Mouse (Mus musculus): ENCODE measurements around the gene Cnpy2. TPM values are rescaled to one million over a fixed set of nuclear protein-coding genes. Genes with fewer than 3 reads are reported as not detected.

The Cnpy2 gene
- polyA plus RNA-seq, 1 experiment from 2014 or later: 253 TPM

DNA sequence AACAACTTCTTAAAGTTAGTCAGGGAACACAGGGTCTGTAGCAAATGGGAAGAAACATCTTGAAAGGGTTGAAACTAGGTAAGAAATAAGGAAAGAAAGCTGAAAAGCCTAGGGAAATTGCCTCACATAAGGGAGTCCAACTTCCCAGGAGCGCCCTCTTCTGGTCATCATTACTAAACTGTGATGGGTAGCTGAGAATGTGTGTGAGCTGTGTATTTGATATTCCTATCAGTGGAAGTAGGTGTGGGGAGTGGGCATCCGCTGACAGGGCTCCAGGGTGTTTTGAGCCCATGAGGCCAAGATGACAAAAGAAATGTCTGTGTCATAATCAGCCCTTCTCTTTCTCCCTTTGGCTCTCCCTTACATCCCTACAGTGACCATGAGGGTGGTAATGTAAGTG is 36.5 kb downstream of the Cnpy2 start:
- Histone ChIP-seq H3K4me3 (no peak overlapping the region), H3K4me1 (no peaks in the 10 kb centered on the region), H3K27ac (no peak overlapping the region), H3K27me3 (ENCODE audit: poor library complexity, severe bottlenecking) (no peaks in the 10 kb centered on the region), H3K9me3 (no peaks in the 10 kb centered on the region), H3K36me3 (replicated peaks) (peaks cover 98% of the 10 kb centered on the region)
- WGBS: 54% methylated on average over 2 of the region's 2 CpGs
- no peak for DNase-seq (ENCODE audit: extremely low spot score, low spot score)

DNA sequence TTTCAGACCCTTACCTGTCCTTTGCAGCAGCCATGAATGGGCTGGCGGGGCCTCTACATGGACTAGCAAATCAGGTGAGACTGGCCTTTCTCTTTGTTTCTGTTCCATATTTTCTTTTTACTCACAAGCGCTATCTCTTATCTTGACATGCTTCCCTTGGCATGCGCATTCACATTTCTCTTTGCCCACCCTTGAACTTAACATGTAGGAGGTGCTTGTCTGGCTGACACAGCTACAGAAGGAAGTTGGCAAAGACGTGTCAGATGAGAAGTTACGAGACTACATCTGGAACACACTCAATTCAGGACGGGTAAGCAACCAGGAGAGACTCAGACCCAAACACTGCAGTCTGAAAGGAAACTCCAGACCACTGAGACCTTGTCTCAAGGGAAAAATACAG is 37.0 kb downstream of the Cnpy2 start:
- H3K27me3 ChIP-seq (ENCODE audit: poor library complexity, severe bottlenecking): no peaks in the 10 kb centered on the region
- H3K9me3 ChIP-seq: no peaks in the 10 kb centered on the region
- 93% methylated on average over 6 of the region's 6 CpGs for WGBS
- no peaks in the 10 kb centered on the region for H3K4me1 ChIP-seq
- DNase-seq (ENCODE audit: extremely low spot score, low spot score): no peak
- no peak overlapping the region for H3K4me3 ChIP-seq
- H3K27ac ChIP-seq: no peak overlapping the region
- H3K36me3 ChIP-seq (replicated peaks): peaks cover 98% of the 10 kb centered on the region

DNA sequence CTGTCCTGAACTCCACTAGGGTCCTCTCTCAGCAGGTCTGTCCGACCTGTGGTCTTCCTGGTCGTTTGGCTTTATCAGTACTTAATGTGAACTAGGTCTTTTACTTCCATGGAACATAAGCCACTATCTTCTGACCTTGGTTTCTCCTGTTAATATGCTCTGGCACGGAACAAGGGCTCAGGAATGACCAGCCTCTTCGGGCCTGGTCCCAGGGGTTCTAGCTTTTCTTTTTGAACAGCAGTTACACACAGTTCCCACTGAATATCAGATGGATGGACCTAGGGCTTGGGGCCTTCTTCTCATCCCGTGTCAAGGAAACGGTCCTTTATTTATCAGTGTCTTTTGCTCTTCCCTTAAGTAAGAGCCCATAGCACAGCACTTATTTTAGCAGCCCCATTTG is 39.6 kb downstream of the Cnpy2 start:
- Histone ChIP-seq H3K36me3 (replicated peaks) (peaks cover 95% of the 10 kb centered on the region), H3K27me3 (ENCODE audit: poor library complexity, severe bottlenecking) (no peaks in the 10 kb centered on the region), H3K4me3 (no peak overlapping the region), H3K9me3 (no peaks in the 10 kb centered on the region), H3K4me1 (no peaks in the 10 kb centered on the region), H3K27ac (no peak overlapping the region)
- WGBS: 95% methylated on average over 6 of the region's 6 CpGs
- no peak for DNase-seq (ENCODE audit: extremely low spot score, low spot score)

DNA sequence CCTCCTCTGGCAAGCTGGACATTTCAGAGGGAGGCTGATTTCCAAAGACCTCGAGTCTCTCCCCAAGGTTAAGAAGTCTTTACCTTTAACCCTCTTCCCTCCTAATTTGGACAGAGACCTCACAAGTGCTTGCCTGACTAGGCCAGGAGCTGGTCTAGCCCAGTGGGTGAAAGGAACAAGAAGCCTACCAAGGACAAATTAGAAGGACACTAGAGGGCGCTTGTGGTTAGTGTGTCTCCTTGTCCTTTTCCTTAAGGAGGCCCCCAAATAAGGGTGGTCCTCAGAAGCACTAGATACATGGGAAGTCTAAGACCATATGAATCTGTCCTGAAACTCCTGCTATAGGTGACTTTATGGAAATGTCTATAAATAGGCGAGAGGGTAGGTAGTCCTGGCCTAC is 40.3 kb downstream of the Cnpy2 start:
- Histone ChIP-seq H3K36me3 (replicated peaks) (peaks cover 88% of the 10 kb centered on the region), H3K27ac (no peak overlapping the region), H3K9me3 (no peaks in the 10 kb centered on the region), H3K4me1 (peaks cover 4% of the 10 kb centered on the region), H3K4me3 (no peak overlapping the region), H3K27me3 (ENCODE audit: poor library complexity, severe bottlenecking) (no peaks in the 10 kb centered on the region)
- no peak for DNase-seq (ENCODE audit: extremely low spot score, low spot score)
- 60% methylated on average over 3 of the region's 3 CpGs for WGBS

DNA sequence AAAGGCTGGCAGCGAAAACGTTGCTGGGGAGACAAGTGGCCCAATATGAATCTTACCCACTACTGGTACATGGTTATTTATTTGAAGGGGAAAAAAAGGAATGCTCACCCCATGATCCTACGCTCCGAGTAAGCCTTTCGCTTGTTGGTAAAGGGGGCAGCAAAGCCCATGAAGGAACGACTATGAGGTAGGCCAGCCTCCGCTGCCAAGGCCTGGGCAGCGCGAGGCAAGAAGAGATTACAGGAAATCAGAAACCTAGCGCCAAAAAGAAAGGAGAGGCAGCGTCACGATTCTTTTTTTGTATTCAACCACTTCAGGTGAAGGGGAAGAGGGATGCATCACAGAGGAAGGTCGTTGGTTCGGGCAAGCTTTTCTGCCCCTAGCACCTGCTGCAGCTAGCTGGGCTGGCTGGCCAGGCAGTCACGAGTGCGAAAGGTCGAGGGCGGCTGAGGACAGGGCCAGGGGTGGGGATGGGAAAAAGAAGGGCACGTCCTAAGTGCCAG is 45.7 kb downstream of the Cnpy2 start:
- H3K4me1 ChIP-seq: peaks cover 21% of the 10 kb centered on the region
- peaks cover 34% of the 10 kb centered on the region for H3K36me3 ChIP-seq (replicated peaks)
- no peak for DNase-seq (ENCODE audit: extremely low spot score, low spot score)
- 18% methylated on average over 19 of the region's 19 CpGs for WGBS
- H3K9me3 ChIP-seq: no peaks in the 10 kb centered on the region
- peak overlapping the region; percentile 75 for H3K4me3 ChIP-seq
- no peaks in the 10 kb centered on the region for H3K27me3 ChIP-seq (ENCODE audit: poor library complexity, severe bottlenecking)
- H3K27ac ChIP-seq: peak overlapping the region; percentile 88

DNA sequence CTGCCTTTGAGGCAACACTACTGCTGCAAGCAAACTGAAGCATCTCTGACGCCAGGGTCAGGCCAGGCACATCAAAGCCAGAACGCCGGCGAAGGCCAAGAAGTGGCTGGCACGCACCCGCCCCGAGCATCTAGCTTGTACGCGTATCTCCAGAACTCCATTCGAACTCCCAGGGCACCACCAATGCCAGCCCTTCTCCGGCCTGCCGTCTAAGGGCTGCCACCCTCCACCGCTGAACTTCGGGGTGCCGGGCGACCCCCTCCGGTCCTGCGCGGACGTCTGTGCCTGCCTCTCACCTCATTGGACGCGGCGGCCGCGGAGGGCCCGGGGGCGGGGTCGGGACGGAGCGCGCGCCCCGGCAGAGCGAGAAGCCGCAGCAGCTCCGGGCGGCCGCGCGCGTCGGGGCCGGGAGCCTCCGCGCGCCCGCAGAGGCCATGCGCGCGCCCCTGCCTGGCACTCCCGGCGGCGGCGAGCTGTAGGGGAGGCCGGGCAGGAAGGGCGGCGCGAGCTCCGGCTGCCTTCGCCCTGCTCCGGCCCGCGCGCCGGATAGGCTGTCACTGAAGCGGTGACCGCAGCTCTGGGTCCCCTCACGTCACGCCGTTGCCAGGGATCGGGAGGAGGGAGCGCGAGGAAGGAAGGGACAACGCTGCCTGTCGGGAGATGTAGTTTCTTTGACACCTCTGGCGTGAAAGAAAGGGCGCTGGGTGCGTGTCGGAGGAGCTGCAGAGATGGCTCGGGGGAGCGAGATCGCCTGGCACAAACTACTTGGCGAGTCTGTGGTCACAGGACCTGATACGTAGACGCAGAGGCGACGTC is 46.4 kb downstream of the Cnpy2 start, which contains the start of gene Coq10a:
Gene Coq10a, minus strand, starts transcription at position 596 of the 816 bp plus-strand sequence.
- Histone ChIP-seq H3K36me3 (replicated peaks) (peaks cover 27% of the 10 kb centered on the region), H3K4me1 (peaks cover 21% of the 10 kb centered on the region), H3K9me3 (no peaks in the 10 kb centered on the region), H3K27ac (peak within 1 kb of the TSS; percentile 88), H3K27me3 (ENCODE audit: poor library complexity, severe bottlenecking) (no peaks in the 10 kb centered on the region), H3K4me3 (peak within 1 kb of the TSS; percentile 75)
- WGBS: under 1% methylated on average over 83 of the region's 87 CpGs
- DNase-seq (ENCODE audit: extremely low spot score, low spot score): peak; percentile 91

DNA sequence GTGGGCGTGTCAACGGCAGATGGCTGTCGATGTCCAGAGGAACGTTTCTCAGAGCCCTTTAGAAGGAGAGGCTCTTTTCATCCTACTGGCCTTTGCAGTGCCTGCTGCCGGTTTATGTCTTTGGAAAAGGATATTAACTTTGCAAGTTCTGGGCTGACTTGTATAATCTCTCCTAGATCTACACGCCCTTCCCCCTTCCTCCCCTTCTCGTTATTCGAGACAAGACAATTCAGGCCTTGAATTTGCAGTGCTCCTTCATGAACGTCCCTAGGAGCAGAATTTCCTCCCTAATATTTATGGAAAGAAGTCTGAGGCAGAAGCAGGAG is 46.9 kb downstream of the Cnpy2 start:
- Histone ChIP-seq H3K36me3 (replicated peaks) (peaks cover 22% of the 10 kb centered on the region), H3K9me3 (no peaks in the 10 kb centered on the region), H3K27ac (peak overlapping the region; percentile 88), H3K27me3 (ENCODE audit: poor library complexity, severe bottlenecking) (no peaks in the 10 kb centered on the region), H3K4me3 (peak overlapping the region; percentile 75), H3K4me1 (peaks cover 21% of the 10 kb centered on the region)
- no peak for DNase-seq (ENCODE audit: extremely low spot score, low spot score)
- 8% methylated on average over 9 of the region's 9 CpGs for WGBS

DNA sequence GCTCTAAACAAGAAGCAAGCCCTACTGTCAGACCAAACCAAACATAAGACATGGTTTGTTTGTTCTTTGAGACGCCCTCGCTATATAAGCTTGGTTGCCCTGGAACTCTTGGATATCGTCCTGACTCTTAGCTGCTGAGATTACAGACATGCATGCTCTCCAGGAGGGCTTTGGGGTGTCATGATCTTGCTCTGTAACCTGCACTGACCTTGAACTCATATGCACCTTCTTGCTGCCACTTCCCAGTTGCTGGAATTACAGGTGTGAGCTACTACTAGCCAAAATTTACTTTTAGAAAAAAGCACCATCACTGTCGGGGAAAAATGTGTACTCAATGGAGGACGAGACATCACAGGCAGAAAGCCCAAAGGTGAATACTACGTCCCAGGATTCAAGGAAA is 47.3 kb downstream of the Cnpy2 start:
- Histone ChIP-seq H3K4me3 (peak overlapping the region; percentile 75), H3K27ac (peak overlapping the region; percentile 88), H3K4me1 (peaks cover 21% of the 10 kb centered on the region), H3K27me3 (ENCODE audit: poor library complexity, severe bottlenecking) (no peaks in the 10 kb centered on the region), H3K9me3 (no peaks in the 10 kb centered on the region), H3K36me3 (replicated peaks) (peaks cover 17% of the 10 kb centered on the region)
- no peak for DNase-seq (ENCODE audit: extremely low spot score, low spot score)
- 83% methylated on average over 6 of the region's 6 CpGs for WGBS

DNA sequence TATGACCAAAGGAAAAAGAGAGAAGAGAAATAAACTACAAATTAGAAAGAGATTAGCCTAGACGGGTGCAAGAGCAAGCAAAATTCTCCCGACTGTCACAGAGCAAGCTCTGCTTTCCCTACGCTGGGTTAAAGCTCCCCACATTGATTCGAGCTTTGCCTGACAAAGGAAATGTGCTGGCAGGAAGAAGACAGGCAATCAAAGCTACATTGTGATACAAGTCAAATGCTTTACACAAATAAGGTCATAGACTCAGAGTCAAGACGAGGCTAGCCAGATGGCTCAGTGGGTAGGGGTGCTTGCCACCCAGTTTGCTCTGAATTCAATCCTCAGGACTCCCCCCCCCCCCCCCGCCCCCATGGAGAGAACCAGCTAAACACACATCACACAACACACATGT is 47.8 kb downstream of the Cnpy2 start:
- Histone ChIP-seq H3K4me1 (peaks cover 21% of the 10 kb centered on the region), H3K36me3 (replicated peaks) (peaks cover 13% of the 10 kb centered on the region), H3K27ac (no peak overlapping the region), H3K9me3 (no peaks in the 10 kb centered on the region), H3K27me3 (ENCODE audit: poor library complexity, severe bottlenecking) (no peaks in the 10 kb centered on the region), H3K4me3 (no peak overlapping the region)
- WGBS: 71% methylated on average over 5 of the region's 6 CpGs
- no peak for DNase-seq (ENCODE audit: extremely low spot score, low spot score)

DNA sequence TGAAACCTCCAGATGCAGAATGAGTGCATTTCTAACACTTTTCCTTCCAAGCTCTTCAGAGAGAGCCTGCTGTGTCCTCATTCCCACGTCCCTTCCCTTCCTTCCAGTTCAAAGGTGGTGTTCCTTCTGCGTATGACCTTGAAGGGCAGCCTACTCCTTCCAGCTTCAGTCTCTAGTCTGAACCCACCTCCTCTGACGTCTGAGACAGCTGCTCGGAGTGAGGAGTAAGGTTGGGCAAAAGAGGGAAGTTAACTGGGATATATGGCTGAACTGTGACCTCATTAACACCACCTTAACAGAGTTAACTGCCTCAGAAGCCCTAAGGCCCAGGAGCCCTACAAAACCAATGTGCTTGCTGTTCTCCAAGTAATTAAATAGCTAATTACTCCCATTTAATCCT is 48.3 kb downstream of the Cnpy2 start:
- Histone ChIP-seq H3K4me3 (no peak overlapping the region), H3K27ac (no peak overlapping the region), H3K36me3 (replicated peaks) (peaks cover 7% of the 10 kb centered on the region), H3K9me3 (no peaks in the 10 kb centered on the region), H3K4me1 (peaks cover 21% of the 10 kb centered on the region), H3K27me3 (ENCODE audit: poor library complexity, severe bottlenecking) (no peaks in the 10 kb centered on the region)
- 60% methylated on average over 4 of the region's 4 CpGs for WGBS
- no peak for DNase-seq (ENCODE audit: extremely low spot score, low spot score)

DNA sequence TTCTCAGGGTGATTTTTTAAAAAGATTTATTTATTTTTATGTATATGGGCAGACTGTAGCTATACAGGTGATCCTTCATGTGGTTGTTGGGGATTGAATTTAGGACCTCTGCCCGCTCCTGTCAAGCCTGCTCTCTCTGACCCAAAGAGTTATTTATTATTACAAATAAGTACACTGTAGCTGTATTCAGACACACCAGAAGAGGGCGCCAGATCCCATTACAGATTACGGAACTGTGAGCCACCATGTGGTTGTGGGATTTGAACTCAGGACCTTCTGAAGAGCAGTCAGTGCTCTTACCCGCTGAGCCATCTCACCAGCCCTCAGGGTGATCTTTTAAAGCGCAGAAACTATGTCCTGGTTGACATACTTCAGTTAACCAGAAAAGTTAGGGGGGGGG is 49.9 kb downstream of the Cnpy2 start:
- WGBS: 82% methylated on average over 5 of the region's 5 CpGs
- H3K4me1 ChIP-seq: peaks cover 33% of the 10 kb centered on the region

DNA sequence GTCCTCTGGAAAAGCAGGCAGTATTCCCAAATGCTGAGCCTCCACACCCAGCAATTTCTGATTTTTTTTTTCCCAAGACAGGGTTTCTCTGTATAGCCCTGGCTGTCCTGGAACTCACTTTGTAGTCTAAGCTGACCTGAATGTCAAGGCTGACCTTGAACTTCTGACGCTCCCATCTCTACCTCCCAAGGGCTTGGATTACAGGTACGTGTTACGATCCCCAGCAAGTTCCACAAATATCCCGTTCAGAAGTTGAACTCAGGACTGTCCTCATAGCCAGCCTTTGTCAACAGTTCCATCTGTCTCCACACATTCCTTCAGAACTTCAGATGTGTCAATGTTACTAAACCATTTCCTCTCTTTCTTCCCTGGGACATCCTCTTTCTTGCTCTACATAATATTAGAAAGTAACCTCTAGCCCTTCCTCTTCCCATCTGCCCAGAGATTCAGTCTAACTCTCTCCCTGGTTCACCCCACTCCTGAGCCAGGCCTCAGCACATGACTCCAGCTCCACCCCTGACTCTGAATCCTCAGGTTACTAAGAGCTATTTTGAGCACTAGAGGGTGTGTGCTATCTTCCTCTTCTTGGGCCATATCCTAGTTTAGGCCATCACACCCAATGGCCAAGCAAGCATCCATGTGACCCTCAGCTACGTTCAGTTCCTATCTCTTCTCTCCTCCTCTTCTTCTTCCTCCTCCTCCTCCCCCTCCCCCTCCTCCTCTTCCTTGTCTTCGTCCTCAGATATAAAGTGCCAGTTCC is 50.9 kb downstream of the Cnpy2 start:
- WGBS: 85% methylated on average over 6 of the region's 6 CpGs
- Histone ChIP-seq H3K4me3 (no peak overlapping the region), H3K27me3 (ENCODE audit: poor library complexity, severe bottlenecking) (no peaks in the 10 kb centered on the region), H3K9me3 (no peaks in the 10 kb centered on the region), H3K4me1 (peaks cover 30% of the 10 kb centered on the region), H3K27ac (no peak overlapping the region), H3K36me3 (replicated peaks) (peaks cover 4% of the 10 kb centered on the region)
- DNase-seq (ENCODE audit: extremely low spot score, low spot score): no peak

More for the DNA sequence above, 49.9 kb downstream of the Cnpy2 start:
- DNase-seq (ENCODE audit: extremely low spot score, low spot score): no peak
- no peak overlapping the region for H3K4me3 ChIP-seq
- no peaks in the 10 kb centered on the region for H3K36me3 ChIP-seq (replicated peaks)
- H3K27ac ChIP-seq: no peak overlapping the region
- no peaks in the 10 kb centered on the region for H3K9me3 ChIP-seq
- no peaks in the 10 kb centered on the region for H3K27me3 ChIP-seq (ENCODE audit: poor library complexity, severe bottlenecking)

DNA sequence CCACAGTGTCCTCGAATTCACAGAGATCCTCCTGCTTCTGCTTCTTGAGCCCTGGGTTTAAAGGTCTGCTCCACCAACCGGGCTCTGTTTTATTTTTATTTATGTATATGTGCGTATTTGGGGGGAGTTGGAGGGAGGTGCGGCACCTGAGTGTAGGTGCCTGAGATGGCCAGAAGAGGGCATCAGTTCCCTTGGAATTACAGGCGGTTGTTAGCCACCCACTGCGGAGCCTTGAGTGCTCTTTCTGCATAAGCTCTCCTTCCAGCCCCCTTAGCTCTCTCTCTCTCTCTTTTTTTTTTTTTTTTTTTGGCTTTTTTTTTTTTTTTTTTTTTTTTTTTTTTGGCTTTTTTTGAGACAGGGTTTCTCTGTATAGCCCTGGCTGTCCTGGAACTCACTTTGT is 52.1 kb downstream of the Cnpy2 start:
- Histone ChIP-seq H3K4me3 (no peak overlapping the region), H3K27ac (no peak overlapping the region), H3K36me3 (replicated peaks) (peaks cover 16% of the 10 kb centered on the region), H3K4me1 (peaks cover 37% of the 10 kb centered on the region), H3K9me3 (no peaks in the 10 kb centered on the region), H3K27me3 (ENCODE audit: poor library complexity, severe bottlenecking) (no peaks in the 10 kb centered on the region)
- 72% methylated on average over 6 of the region's 6 CpGs for WGBS
- DNase-seq (ENCODE audit: extremely low spot score, low spot score): no peak
